Mouse (Mus musculus) MN1 (cell line): Measurements from ENCODE around the gene Tmem136.

Experiments used
- DNase-seq: peaks from one replicate; pipeline ENCODE4 v3.0.0-alpha.2; 2016; ENCODE audit warnings: low spot score

The Tmem136 gene

GRCm38 (mm10) chr9:43108081-43108480 is 8.3 kb downstream of the Tmem136 start:
- no peak for DNase-seq

- DNase-seq = no peak
Observed at GRCm38 (mm10) chr9:43107555-43107954, 8.8 kb downstream of the Tmem136 start.

GRCm38 (mm10) chr9:43107187-43107517 is 9.2 kb downstream of the Tmem136 start, which contains the start of gene Arhgef12:
Arhgef12 (minus strand) TSS chr9:43107239.
- DNase-seq = peak; percentile 70

- peak; percentile 28 for DNase-seq
Observed at GRCm38 (mm10) chr9:43106426-43107186, 9.8 kb downstream of the Tmem136 start.

- DNase-seq = peak; percentile 94
Observed at GRCm38 (mm10) chr9:43105664-43106361, 10.6 kb downstream of the Tmem136 start.

- peak; percentile 57 for DNase-seq
Observed at GRCm38 (mm10) chr9:43104873-43105663, 11.3 kb downstream of the Tmem136 start.

GRCm38 (mm10) chr9:43104526-43104872 is 11.9 kb downstream of the Tmem136 start:
- no peak for DNase-seq

GRCm38 (mm10) chr9:43103675-43104299 is 12.6 kb downstream of the Tmem136 start:
- DNase-seq = no peak

GRCm38 (mm10) chr9:43102931-43103330 is 13.4 kb downstream of the Tmem136 start:
- no peak for DNase-seq

- no peak for DNase-seq
Observed at GRCm38 (mm10) chr9:43101936-43102595, 14.3 kb downstream of the Tmem136 start.

- DNase-seq = no peak
Observed at GRCm38 (mm10) chr9:43098922-43099321, 17.4 kb downstream of the Tmem136 start.

- DNase-seq = no peak
Observed at GRCm38 (mm10) chr9:43097801-43098557, 18.4 kb downstream of the Tmem136 start.

GRCm38 (mm10) chr9:43096337-43096736 is 20.0 kb downstream of the Tmem136 start:
- no peak for DNase-seq

GRCm38 (mm10) chr9:43094828-43095227 is 21.5 kb downstream of the Tmem136 start:
- no peak for DNase-seq

- no peak for DNase-seq
Observed at GRCm38 (mm10) chr9:43093803-43094202, 22.6 kb downstream of the Tmem136 start.

GRCm38 (mm10) chr9:43085686-43086285 is 30.6 kb downstream of the Tmem136 start:
- DNase-seq = no peak

- DNase-seq = no peak
Observed at GRCm38 (mm10) chr9:43084496-43085362, 31.6 kb downstream of the Tmem136 start.

GRCm38 (mm10) chr9:43083441-43084055 is 32.8 kb downstream of the Tmem136 start:
- no peak for DNase-seq

- DNase-seq = no peak
Observed at GRCm38 (mm10) chr9:43078711-43079110, 37.7 kb downstream of the Tmem136 start.
